Mouse (Mus musculus): ENCODE data around the gene Nr2f1. TPM values are rescaled to one million over a fixed set of nuclear protein-coding genes. Genes with fewer than 3 reads are reported as not detected.

The Nr2f1 gene
- polyA plus RNA-seq, 1 experiment from 2014 or later, result 12.3 TPM

Other genes with a start within 250 kb of the Nr2f1 start
- gene Pou5f2, start 174.9 kb downstream of the Nr2f1 start, polyA plus RNA-seq (2015; fragmentation: Nextera tagmentation; extraction: Ambion mirVana), result 0.81 and 2.3 TPM in 2 replicates